Mouse (Mus musculus): Measurements from ENCODE around the gene Selenbp1. TPM values are rescaled to one million over a fixed set of nuclear protein-coding genes. Genes with fewer than 3 reads are reported as not detected.
"Not testable (repeated sequence)": the region's sequence is repeated elsewhere in the genome, so short reads cannot be mapped to it uniquely, and the experiment has no call there.

Gene Selenbp1
- polyA plus RNA-seq (2015; fragmentation: Nextera tagmentation; extraction: Ambion mirVana) = 7.7 and 9.0 TPM in 2 replicates

DNA sequence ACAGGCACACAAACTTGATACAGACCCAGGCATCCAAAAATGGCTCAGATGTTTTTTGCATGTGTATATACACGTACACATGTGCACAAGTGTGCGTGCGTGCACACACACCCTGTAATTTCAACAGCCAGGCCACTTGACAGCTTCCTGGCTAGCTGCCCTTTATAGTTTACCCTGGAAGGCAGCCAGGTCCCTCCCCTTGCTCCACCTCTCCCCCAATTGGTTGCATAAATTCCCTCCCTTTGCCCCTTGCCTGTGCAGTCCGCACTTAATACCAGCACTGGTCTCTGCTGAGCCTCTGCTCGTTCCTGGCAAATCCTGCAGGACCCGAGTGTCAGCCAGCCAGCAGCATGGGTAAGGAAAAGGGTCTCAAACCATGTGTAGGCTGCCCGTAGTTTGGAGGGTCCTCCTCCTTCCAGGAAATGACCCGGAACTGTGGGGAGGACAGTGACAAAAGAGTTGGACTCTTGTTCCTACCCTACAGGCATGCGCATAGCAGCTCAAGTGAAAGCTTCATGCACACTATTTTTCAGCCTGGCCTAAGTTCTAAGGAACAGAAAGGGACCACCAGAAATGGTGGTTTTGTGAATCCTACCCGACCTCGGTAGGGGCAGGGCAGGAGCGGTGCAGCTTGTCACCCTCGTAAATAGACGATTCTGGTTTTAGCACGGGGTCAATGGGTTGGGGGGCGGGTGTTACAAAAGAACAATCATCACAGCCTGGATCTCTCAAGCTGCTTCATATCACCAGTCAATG is at the start of gene Selenbp1:
Gene Selenbp1, plus strand, starts transcription at position 248 of the 756 bp plus-strand sequence.
- peak; percentile 84 for ATAC-seq
- Histone ChIP-seq H3K36me3 (no peaks in the 10 kb centered on the region), H3K27me3 (no peaks in the 10 kb centered on the region), H3K4me3 (replicated peaks) (peak within 1 kb of the TSS; percentile 18), H3K9me3 (no peaks in the 10 kb centered on the region), H3K4me2 (replicated peaks) (peak within 1 kb of the TSS; percentile 46), H3K27ac (no peak within 1 kb of the TSS; the same call in 1 of the 2 replicates), H3K9ac (replicated peaks) (no peak within 1 kb of the TSS; the same call in 1 of the 2 replicates), H3K4me1 (replicated peaks) (peaks cover 11% of the 10 kb centered on the region)
- whole genome bisulfite sequencing = 39% methylated on average over 16 of the region's 16 CpGs

DNA sequence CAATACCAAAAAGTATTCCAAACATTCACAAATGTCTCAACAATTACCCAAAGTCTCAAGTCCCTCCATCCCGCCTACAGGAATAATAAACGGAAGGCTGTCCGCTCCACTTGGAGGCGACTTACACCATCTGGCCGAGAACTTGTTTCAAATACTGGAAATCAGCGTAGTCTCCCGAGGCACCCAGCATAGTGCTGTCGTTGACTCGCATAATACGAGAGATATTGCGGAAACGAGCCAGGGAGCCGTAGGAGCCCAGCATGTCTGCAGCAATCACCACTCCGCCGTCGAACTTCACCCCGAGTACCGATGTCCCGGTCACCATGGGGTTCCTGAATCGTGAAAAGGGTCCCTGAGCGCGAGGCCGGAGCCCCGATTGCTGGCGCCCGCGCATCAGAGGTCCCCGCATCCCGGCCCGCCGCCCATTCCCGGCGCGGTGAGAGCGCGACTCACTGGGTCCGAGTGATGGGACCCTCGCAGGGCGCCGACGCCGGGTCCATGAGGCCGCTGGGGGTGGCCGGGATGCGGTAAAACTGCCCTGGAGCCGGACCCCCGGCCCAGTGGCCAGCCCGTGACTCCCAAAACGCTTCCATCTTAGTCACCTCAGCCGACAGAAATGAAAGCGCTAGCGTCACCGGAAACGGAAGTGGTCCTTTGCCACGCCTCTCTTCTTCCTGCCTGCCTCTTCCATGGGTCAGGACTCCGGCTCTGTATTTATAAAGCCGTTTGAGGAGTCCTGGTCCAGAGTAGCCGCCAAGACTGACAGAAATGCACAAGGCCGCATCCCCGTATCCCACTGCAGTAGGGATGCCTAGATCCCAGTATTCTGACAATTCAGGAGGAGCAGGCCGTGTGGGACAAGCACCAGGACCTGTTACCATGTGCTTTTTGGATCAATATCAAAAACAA is 46.3 kb upstream of the Selenbp1 start, which contains the start of gene Psmb4:
Gene Psmb4, minus strand, starts transcription at position 646 of the 909 bp plus-strand sequence.
- peaks cover 26% of the 10 kb centered on the region for H3K4me1 ChIP-seq (replicated peaks)
- no peaks in the 10 kb centered on the region; the same call in 1 of the 2 replicates for H3K27me3 ChIP-seq
- H3K27ac ChIP-seq = peak within 1 kb of the TSS; percentile 87
- peak within 1 kb of the TSS; percentile 94 for H3K9ac ChIP-seq (replicated peaks)
- ATAC-seq = peak; percentile 93
- peak within 1 kb of the TSS; percentile 94 for H3K4me2 ChIP-seq (replicated peaks)
- H3K4me3 ChIP-seq (replicated peaks) = peak within 1 kb of the TSS; percentile 97
- peaks cover 37% of the 10 kb centered on the region for H3K36me3 ChIP-seq
- under 1% methylated on average over 61 of the region's 61 CpGs for WGBS
- H3K9me3 ChIP-seq = no peaks in the 10 kb centered on the region

DNA sequence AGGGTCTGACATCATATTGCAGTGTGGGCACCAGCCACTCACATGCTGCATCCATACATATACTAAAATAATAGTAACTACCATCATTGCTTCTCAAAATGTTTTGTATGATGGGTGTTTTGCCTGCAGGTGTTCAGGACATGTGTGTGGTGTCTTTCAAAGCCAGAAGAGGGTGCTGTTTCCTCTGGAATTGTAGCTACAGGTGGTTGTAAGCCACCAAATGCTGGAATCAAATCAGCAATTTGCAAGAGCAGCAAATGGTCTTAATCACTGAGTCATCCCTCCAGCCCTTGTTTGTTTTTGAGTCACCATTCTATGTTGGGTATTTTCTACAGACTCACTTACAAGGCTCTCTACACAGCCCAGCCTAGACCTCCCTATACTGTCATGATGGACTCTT is 44.3 kb upstream of the Selenbp1 start:
- no peak for ATAC-seq
- no peak overlapping the region for H3K27ac ChIP-seq

DNA sequence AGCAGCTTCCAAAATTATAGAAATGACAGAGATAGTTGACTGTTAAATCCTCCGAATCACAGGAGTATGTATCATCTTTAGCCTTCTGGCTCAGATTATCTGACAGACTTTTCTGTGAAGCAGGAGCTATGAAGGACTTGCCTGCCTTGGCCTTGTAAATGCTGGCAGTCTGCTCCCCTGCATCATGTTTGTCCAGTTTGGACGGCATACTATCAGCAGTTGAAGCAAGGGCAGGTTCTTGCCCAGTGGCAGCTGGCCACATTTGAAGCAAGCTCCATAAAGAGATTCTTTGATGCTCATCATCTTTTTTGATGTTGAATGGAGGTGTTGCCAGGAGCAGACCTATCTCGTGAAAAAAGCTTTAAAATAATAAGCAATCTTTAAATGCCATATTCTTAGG is 38.8 kb upstream of the Selenbp1 start:
- no peaks in the 10 kb centered on the region for H3K9me3 ChIP-seq
- H3K27me3 ChIP-seq = peaks cover 3% of the 10 kb centered on the region; the same call in 1 of the 2 replicates
- no peak overlapping the region for H3K9ac ChIP-seq (replicated peaks)
- H3K27ac ChIP-seq = no peak overlapping the region
- no peak overlapping the region for H3K4me2 ChIP-seq (replicated peaks)
- H3K4me1 ChIP-seq (replicated peaks) = no peaks in the 10 kb centered on the region
- no peak overlapping the region for H3K4me3 ChIP-seq (replicated peaks)
- ATAC-seq = no peak
- no peaks in the 10 kb centered on the region for H3K36me3 ChIP-seq
- WGBS = 69% methylated on average over 3 of the region's 3 CpGs

More for the DNA sequence above, 44.3 kb upstream of the Selenbp1 start:
- peaks cover 26% of the 10 kb centered on the region for H3K4me1 ChIP-seq (replicated peaks)
- no peak overlapping the region for H3K4me2 ChIP-seq (replicated peaks)
- peaks cover 3% of the 10 kb centered on the region; the same call in 1 of the 2 replicates for H3K27me3 ChIP-seq
- no peaks in the 10 kb centered on the region for H3K9me3 ChIP-seq
- peaks cover 17% of the 10 kb centered on the region for H3K36me3 ChIP-seq
- no peak overlapping the region for H3K9ac ChIP-seq (replicated peaks)
- no peak overlapping the region for H3K4me3 ChIP-seq (replicated peaks)

DNA sequence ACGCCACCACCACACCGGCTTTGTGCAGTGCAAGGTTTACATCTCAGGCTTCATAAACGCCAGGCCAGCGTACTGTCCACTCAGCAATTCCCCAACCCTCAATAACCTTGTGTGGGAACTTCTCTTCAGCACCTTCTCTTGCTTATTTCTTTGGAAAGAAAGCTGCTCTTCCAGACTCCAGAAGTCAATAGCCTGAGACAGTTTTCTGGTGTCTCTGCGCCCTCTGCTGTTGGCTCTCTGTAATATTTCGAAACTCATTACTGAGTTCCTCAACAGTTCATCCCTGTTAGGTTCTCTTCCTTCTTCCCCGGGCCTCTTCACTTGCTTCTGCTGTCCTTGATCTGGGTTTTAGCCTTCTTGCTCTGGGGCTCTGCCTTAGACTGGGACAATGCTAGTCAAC is 30.1 kb upstream of the Selenbp1 start:
- Histone ChIP-seq H3K27ac (no peak overlapping the region), H3K9ac (replicated peaks) (no peak overlapping the region), H3K4me3 (replicated peaks) (no peak overlapping the region), H3K27me3 (no peaks in the 10 kb centered on the region), H3K36me3 (no peaks in the 10 kb centered on the region), H3K9me3 (no peaks in the 10 kb centered on the region), H3K4me1 (replicated peaks) (no peaks in the 10 kb centered on the region), H3K4me2 (replicated peaks) (no peak overlapping the region)
- ATAC-seq = no peak
- 20% methylated on average over 7 of the region's 7 CpGs for WGBS

DNA sequence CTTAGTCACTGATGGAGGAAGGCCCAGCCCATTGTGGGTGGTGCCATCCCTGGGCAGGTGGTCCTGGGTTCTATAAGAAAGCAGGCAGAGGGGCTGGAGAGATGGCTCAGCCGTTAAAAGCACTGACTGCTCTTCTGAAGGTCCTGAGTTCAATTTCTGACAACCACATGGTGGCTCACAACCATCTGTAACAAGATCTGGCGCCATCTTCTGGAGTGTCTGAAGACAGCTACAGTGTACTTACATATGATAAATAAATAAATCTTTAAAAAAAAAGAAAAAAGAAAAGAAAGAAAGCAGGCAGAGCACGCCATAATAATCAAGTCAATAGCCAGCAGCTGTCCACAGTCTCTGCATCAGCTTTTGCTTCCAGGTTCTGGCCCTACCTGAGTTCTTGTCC is 28.1 kb upstream of the Selenbp1 start:
- 57% methylated on average over 3 of the region's 3 CpGs for WGBS
- H3K4me3 ChIP-seq (replicated peaks); H3K9me3 ChIP-seq; H3K4me2 ChIP-seq (replicated peaks); ATAC-seq; H3K4me1 ChIP-seq (replicated peaks); H3K36me3 ChIP-seq; H3K27ac ChIP-seq; H3K27me3 ChIP-seq; H3K9ac ChIP-seq (replicated peaks): not testable (repeated sequence)

DNA sequence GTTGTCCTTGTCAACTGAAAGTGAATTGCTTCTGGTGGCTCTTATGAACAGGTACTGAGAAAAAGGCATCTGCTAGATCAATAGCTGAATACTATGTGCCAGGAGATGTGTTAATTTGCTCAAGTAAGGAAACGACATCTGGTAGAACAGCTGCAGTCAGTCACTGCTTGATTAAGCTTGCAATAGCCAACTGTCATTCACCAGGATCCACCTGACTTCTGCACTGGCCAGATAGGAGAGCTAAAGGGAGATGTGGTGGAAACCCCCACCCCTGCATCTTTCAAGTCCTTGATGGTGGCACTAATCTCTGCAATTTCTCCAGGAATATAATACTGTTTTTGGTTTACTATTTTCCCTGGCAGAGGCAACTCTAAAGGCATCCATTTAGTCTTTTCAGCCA is 26.4 kb upstream of the Selenbp1 start:
- Histone ChIP-seq H3K36me3 (no peaks in the 10 kb centered on the region), H3K27ac (no peak overlapping the region), H3K9ac (replicated peaks) (no peak overlapping the region), H3K9me3 (no peaks in the 10 kb centered on the region), H3K4me3 (replicated peaks) (no peak overlapping the region), H3K4me1 (replicated peaks) (no peaks in the 10 kb centered on the region), H3K27me3 (no peaks in the 10 kb centered on the region), H3K4me2 (replicated peaks) (no peak overlapping the region)
- ATAC-seq = no peak
- 65% methylated on average over 1 of the region's 1 CpGs for WGBS

DNA sequence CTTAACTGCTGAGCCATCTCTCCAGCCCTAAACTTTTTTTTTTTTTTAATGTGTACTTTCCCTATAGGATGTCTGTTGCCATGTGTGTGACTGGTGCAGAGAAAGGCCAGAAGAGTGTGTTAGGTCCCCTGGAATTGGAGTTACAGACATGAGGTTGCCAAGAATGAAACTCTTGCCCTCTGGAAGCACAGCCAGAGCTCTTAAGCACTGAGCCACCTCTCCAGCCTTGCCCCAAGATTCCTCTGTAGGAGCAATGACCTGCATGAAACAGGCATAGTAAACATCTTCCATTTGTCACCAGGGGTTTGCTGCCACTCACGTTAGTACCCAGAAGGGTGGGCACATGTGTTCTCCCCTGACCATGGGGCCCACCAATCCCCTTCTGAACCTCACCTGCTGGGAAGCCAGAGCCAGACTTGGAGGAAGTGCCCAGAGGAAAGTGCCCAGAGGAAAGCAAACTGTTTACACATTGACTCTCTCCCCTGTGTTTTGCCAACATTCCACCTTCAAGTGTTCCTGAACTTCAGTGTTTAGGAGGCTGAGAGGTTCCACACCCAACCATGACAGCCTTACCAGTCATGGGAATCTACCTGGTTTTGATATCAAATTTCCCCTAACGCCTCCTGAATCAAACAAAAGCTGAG is 21.7 kb upstream of the Selenbp1 start:
- ATAC-seq = no peak
- WGBS = 78% methylated on average over 2 of the region's 2 CpGs
- Histone ChIP-seq H3K27me3 (no peaks in the 10 kb centered on the region), H3K4me2 (replicated peaks) (no peak overlapping the region), H3K4me1 (replicated peaks) (no peaks in the 10 kb centered on the region), H3K9ac (replicated peaks) (no peak overlapping the region), H3K9me3 (no peaks in the 10 kb centered on the region), H3K36me3 (no peaks in the 10 kb centered on the region), H3K4me3 (replicated peaks) (no peak overlapping the region), H3K27ac (no peak overlapping the region)

DNA sequence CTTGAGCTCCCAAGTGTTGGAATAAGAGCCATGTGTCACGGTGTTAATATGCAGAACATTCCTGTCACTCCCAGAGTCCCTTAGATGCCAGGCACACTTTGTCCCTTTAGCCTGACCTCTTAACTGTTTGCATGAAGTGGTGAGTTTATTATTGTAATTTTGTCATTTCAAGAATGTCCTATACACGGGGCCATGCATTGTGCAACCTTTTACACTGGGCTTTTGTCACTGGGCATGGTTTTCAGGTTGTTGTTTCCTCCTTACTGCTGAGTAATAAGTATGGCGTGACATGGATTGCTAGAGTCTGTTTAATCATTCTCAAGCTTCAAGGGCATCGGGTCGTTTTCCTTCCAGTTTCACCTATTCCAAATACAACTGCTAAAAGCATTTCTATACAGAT is 19.1 kb upstream of the Selenbp1 start:
- no peak overlapping the region for H3K27ac ChIP-seq
- no peak for ATAC-seq
- H3K27me3 ChIP-seq = no peaks in the 10 kb centered on the region
- no peak overlapping the region for H3K4me3 ChIP-seq (replicated peaks)
- 0 out of 2 replicates have a peak, but pooled peaks cover 3% of the 10 kb centered on the region for H3K4me1 ChIP-seq (replicated peaks)
- H3K4me2 ChIP-seq (replicated peaks) = no peak overlapping the region
- 78% methylated on average over 5 of the region's 5 CpGs for WGBS
- H3K9me3 ChIP-seq = no peaks in the 10 kb centered on the region
- H3K36me3 ChIP-seq = no peaks in the 10 kb centered on the region
- no peak overlapping the region for H3K9ac ChIP-seq (replicated peaks)

DNA sequence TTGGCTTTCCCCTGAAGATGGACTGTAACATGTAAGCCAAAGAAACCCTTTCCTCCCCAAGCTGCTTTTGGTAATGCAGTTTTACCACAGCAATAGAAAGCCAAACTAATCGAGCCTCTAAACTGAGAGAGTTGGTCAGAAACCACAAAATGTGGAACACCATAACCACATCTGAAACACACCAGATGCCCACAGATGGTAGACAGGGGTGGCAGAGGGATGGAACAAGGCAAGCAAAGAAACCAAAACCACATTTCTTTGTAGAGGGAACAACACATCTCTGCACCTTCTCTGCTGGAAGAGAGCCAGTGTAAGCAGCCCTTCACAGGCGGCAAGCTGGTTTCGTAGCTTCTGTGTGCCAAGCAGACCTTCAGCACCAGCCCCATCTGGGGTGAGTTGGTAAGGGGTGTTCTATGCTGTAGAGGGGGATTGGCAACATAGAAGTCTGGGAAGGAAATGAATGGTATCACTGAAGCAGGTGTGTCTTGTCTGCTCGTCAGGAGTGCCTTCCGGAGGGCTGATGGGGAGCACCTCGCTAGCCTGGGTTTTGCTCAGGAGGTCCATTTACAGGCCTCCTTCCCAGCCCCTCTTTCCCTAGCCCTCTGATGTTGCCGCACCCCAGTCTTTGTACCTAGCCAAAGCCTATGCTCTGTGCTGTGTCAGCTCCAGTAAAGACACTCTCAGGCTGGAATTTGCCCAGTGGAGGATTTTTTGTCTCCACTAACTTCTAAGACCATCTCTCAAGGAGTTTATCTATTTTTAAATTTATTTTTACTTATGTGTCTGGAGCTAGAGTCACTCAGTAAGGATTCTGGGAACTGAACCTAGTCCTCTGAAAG is 16.7 kb upstream of the Selenbp1 start:
- no peak overlapping the region for H3K9ac ChIP-seq (replicated peaks)
- WGBS = 92% methylated on average over 7 of the region's 7 CpGs
- no peaks in the 10 kb centered on the region for H3K36me3 ChIP-seq
- 0 out of 2 replicates have a peak, but pooled peaks cover 3% of the 10 kb centered on the region for H3K4me1 ChIP-seq (replicated peaks)
- no peaks in the 10 kb centered on the region for H3K9me3 ChIP-seq
- no peak overlapping the region for H3K4me2 ChIP-seq (replicated peaks)
- no peaks in the 10 kb centered on the region for H3K27me3 ChIP-seq
- no peak overlapping the region for H3K27ac ChIP-seq
- no peak overlapping the region for H3K4me3 ChIP-seq (replicated peaks)
- ATAC-seq = no peak

DNA sequence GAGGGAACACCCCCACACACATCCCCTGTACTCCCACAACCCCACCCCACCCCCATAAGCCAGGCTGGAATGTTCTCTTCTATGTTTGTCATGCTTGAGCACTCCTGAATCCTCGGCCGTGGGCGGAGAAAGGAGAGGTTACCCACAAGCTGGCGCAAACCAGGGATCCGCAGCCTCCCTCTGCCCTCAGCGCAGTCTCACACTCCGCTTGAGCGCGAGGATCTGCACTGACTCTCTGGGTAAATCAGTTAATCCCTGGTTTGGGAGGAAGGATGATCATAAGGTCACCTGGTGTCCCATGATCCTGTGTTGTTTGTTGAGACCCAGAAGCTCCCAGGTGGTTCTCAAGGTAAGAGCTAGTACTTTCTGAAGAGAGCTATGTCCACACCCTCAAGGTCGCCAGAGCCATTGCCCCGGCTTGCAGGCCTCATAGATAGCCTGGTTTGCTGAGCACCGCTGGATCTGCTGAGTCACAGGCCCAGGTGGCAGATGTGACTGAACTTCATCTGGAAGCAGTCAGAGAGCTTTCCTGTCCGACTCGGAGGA is 15.0 kb upstream of the Selenbp1 start:
- no peaks in the 10 kb centered on the region for H3K27me3 ChIP-seq
- no peak for ATAC-seq
- H3K9me3 ChIP-seq = no peaks in the 10 kb centered on the region
- no peaks in the 10 kb centered on the region for H3K36me3 ChIP-seq
- H3K4me1 ChIP-seq (replicated peaks) = 0 out of 2 replicates have a peak, but pooled peaks cover 3% of the 10 kb centered on the region
- no peak overlapping the region for H3K27ac ChIP-seq
- H3K4me3 ChIP-seq (replicated peaks) = no peak overlapping the region
- WGBS = 34% methylated on average over 14 of the region's 14 CpGs
- H3K4me2 ChIP-seq (replicated peaks) = no peak overlapping the region
- 0 out of 2 replicates have a peak overlapping the region, but pooled peaks have one; percentile 7 for H3K9ac ChIP-seq (replicated peaks)

Measured in midbrain, embryonic 13.5 days (tissue).